Mouse (Mus musculus) kidney, postnatal 25 days (tissue): ENCODE measurements around the gene Sox8.

ENCODE experiments used
- DNase-seq, 2 experiments: peaks; one replicate each; pipeline ENCODE4 v3.0.0; 2021; ENCODE audit warnings: mixed read lengths in 2 of 2

The Sox8 gene

GRCm38 (mm10) chr17:25570648-25571452, at the start of gene Sox8:
Gene Sox8 (minus strand): TSS chr17:25570686.
- DNase-seq = peak; percentile 84 to 91

DNA sequence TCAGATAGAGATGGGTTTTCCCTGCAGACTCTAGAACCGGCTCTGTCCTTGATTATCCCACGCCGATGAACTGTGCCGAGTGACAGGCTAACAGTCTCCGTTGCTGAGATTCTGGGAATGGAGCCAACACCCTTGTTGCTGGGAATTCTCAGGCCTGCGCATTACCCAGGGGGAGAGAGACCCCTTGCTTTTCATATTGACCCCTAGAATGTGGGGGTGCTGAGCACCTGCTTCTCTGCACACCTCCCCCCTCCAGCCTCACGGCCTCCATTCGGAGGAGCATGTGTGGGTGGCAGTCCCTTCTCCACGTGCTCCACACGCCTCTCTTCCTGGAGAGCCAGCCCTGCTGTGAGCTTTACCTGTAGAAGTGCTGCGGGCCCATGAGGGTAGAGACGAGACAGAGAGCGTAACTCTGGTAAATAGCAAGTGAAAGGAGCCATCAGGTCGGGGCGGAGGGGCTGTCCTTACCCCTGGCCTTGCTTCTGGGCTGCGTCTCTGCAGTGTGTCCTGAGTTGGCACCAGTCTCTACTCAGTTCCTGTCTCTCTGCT, 48.1 kb upstream of the Sox8 start:
- no peak for DNase-seq

- DNase-seq = no peak
Measured at GRCm38 (mm10) chr17:25614723-25615510, 44.4 kb upstream of the Sox8 start.

- DNase-seq = no peak
Measured at GRCm38 (mm10) chr17:25613323-25613722, 42.8 kb upstream of the Sox8 start.

DNA sequence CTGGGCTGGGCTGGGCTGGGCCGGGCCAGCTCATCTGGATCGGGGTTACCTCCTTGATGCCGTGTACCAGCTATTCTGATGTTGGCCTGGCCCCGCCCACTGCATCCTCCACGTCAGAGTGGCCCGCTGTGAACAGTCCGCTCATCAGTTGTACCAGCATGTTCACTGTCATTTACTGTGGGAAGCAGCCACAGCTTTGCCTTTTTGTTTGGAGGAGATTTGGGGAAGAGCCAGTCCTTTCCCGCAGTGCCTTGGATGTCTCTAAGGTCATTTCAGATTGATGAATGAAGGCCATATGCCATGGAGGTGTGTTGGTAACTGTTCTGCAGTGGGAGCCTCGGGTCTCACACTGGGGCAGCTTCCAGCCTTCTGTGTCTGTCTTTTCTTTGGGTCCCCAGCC, 42.1 kb upstream of the Sox8 start:
- DNase-seq = no peak

GRCm38 (mm10) chr17:25610151-25610550, 39.7 kb upstream of the Sox8 start:
- DNase-seq = peak in 1 of 2 experiments; percentile 38

DNA sequence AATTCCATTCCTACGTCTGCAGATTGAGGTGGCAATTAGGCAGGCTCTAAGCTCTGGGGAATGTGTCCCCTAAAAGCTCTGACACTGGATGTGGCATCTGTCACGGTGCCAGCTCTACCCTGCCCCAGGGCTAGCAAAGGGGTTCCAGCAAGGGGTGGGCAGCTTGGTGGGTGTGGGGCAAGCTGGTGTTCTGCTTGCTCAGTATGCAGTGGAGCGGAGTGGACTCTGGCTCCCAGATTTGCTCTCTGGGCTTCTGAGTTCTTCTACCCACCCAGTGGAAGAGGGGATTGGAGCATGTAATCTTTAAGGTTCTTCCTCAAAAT, 39.0 kb upstream of the Sox8 start:
- DNase-seq = no peak

DNA sequence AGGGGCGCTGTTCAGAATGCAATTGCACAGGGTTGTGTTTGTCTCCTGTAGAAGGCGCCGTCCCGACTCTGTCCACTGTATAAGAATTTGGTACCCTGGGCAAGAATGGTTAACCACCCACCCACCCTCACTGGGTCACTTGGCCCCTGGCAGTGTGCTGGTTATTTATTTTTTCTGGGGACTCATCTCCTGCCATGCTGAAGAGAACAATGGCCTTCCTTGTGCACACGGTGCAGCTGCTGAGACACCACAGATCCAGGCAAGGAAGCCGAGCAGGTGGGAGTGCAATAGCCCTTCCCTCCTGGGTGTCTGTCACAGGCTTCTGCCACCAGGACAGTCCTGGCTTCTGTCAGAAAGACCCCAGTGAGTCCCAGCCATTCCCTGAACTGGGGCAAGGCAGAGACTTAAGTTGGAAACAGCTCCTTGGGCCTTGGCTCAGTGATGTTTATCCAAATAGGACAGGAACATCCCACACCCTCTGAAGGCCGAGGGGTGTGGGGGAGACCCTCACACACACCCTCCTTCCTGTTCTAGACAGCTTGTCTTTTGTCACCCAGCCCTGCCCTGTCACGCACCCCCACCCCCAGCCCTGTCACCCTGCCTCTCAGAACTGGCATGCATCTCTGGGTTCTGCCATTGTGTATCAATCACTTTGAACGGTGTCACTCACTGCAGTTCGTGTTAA, 38.5 kb upstream of the Sox8 start:
- DNase-seq = no peak

GRCm38 (mm10) chr17:25608137-25608785, 37.8 kb upstream of the Sox8 start:
- no peak for DNase-seq

DNA sequence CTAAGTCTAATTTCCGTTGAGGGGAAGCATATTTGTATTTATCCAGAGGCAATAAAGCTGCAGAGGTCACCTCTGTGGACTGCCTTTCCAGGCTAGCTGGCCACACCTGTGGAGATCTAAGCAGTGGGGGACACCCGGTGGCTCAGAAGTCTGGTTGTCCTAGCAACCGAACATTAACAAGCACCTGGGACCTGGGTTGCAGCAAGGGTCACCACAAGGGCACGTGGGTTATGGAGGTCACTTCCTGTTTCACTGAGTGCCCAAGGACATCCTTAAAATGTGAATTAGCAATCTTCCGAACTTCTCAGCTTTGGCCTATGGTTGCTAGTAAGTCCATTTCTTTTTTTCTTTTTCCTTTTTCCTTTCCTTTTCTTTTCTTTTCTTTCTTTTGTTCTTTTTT, 33.7 kb upstream of the Sox8 start:
- DNase-seq = peak in 1 of 2 experiments; percentile 6

DNA sequence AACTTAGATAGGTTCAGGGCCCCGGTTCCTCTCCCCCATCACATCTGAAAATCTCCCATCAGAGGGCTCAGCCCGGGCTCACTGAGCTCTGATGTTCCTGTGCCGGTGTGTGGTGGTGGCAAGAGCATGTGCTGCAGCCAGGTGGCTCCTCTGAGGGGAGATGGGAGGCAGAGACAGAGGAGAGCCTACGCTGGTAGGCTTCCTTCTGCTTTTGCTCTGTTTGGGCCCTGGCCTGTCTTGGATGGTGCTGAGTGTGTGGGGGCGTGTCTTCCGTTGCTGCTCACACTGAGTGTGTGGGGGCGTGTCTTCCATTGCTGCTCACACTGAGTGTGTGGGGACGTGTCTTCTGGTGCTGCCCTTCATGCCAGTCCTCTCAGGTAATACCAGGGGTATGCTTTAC, 31.9 kb upstream of the Sox8 start:
- DNase-seq = no peak

DNA sequence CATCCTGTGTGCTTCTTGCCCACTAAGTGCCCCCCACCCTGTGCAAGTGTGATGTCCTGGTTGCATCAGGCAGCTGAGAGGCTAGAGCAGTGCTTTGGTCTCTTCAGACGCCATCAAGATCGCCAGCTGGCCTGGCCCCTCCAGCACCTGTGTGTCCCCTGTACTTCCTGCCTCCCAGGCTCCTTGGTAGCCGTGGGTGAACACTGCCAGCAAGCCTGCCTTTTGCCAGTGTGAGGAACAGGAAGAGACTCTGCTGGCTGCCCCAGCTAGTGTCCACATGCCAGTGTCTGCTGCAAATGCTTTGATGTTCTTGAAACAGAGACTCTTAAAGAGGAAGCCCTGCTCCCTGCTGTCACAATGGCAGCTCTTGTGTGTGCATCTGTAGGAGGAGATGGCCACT, 27.1 kb upstream of the Sox8 start:
- no peak for DNase-seq

GRCm38 (mm10) chr17:25595495-25595894, 25.0 kb upstream of the Sox8 start:
- DNase-seq = no peak

DNA sequence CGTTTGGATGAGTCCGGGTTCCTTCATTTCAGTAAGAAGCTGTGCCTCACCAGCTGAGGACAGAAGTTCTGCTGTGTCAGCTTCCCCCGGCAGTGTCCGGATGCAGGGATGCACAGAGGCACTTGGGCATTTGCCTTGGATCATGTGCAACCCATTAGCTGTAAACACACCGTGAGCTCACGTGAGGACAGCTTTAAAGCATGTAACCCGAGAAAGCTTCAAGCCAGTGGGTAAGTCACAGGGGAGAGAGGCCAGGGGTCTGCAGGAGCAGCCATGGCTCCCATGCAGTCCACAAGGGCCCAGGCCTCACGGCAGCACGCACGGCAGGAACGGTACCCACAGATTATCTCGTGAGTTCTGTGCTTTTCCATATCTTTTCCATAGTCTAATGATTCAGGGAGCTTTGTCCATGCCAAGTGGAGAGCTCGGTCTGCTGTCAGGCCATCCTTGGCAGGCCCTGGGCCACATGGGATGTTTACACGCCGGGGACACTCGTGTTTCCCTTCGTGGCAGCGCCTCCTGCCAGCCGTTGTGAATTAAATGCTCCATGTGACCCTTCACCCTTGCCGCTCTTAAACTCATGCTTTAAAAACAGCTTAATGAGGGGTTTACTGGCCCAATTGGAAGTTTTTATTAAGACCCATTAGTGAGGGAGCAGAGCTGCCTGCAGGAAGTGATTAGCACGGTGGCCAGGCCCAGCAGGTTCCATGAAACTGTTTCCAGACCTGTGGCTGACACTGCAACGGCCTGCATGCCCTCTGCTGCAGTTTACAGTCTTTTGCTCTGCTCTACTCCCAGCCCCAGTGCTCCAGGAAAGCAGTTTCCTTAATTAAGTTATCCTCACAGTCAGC, 23.1 kb upstream of the Sox8 start:
- no peak for DNase-seq

- DNase-seq = no peak
Measured at GRCm38 (mm10) chr17:25592336-25592735, 21.9 kb upstream of the Sox8 start.

DNA sequence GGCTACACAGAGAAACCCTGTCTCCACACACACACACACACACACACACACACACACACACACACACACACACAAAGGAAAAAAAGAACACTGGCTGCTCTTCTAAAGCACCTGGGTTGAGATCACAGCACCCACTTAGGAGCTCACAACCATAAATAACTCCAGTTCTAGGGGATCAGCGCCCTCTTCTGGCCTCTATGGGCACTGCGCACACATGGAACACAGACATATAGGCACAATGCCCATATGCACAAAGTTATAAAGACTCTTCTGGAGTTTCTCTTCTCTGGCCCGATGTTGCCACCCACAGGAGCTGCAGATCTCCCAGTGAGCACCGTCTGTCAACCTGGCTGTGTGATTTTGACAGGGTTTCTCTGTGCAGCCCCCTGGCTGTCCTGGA, 20.5 kb upstream of the Sox8 start:
- no peak for DNase-seq

DNA sequence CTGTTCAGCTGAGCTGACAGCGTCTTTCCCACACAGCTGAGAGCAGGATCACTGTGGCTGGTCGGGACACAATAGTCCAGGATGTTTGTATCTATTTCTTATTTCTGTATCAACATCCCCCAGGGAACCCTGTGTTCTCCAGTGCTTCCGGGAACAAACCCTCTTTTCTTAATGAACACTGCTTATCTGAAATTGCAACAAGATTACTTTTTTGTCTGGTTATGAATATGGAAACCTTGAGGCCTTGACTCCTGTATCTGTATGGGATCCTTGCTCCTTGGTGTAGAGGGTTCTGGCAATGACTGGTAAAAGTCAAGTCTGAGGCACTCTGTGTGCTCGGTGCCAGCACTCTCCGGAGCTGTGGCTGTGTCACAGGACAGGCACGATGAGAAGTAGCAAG, 19.6 kb upstream of the Sox8 start:
- no peak for DNase-seq

DNA sequence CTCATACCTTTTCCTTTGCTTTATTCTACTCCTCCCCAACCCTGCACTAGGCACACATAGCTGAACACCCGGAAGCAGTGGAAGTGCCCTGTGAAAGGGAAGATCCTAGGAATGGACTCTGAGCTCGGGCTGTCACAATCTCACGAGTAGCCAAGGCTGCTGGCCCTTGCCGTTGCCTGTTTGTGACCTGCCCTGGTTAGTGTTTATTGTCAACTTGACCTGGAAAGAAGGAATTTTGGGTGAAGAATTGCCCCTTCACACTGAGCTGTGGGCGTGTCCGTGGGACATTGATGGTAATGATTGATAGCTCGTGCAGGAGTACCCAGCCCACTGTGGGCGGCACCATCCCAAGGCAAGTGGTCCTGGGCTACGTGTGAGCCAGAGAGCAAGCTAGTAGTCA, 14.2 kb upstream of the Sox8 start:
- DNase-seq = peak in 1 of 2 experiments; percentile 45

DNA sequence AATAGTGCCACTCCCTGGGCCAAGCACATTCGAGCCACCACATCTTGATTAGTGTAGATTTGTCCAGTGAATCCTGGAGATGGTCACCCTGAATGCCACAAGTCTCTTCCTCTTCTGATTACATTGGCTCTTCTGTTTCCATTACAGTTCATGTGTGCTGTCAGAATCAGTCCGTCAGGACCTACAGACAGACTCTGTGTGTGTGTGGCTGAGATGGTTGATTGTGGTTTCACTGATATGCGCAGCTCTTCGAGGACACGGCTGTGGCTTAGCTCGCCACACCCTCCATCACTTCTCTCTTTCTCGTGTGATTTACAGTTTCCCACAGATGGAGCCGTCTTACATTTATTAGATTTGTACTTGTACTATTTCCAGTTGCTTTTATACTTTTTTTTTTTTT, 13.4 kb upstream of the Sox8 start:
- no peak for DNase-seq

DNA sequence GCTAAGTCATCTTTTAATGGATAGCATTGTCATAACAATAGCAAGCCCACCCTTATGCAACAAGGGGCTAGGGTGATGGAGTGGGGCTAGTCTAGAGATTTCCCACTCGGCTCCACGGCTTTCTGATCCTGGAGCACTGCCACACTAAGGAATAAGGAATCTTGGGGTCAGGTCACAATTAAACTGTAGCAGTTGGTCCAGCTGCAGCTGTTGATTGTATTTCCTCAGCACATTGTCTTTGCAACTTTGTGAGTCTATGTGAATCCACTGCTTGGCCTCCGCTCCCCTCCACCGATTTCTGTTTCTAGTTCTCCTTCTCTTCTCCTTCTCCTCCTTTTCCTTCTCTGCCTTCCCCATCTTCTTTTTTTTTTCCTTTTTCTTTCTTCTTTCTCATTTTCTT, 12.6 kb upstream of the Sox8 start:
- no peak for DNase-seq

DNA sequence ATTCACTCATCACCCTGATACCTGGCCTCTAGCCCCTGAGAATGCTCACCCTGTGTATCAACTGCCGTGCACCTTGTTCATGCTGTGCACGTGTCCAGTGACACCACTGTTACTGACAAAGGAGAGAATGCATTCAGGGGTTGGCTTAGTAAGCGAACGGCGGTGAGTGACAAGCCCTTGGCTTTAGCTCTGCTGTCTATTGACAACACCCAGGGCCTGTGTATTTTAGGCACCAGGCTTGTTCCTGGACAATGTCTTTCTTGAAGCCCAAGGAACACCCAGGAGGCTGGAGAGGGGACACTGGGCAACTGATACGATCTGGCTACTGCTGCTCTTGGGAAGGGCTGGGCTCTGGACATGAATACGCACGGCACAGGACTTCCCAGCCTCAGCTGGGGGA, 11.6 kb upstream of the Sox8 start:
- no peak for DNase-seq
